Mouse (Mus musculus): ENCODE results near the gene Ehbp1l1.
"Not testable (repeated sequence)": the region's sequence is repeated elsewhere in the genome, so short reads cannot be mapped to it uniquely, and the experiment has no call there.

Gene Ehbp1l1

GRCm38 (mm10) chr19:5704801-5705571 is 21.1 kb downstream of the Ehbp1l1 start:
- no peak for DNase-seq

GRCm38 (mm10) chr19:5704163-5704800 is 21.8 kb downstream of the Ehbp1l1 start, which contains the start of gene Kcnk7:
Gene Kcnk7, plus strand, starts transcription at chr19:5704367.
- no peak for DNase-seq

GRCm38 (mm10) chr19:5695849-5696462 is 30.2 kb downstream of the Ehbp1l1 start:
- no peak for DNase-seq

- no peak for DNase-seq
Measured at GRCm38 (mm10) chr19:5693801-5694200, 32.3 kb downstream of the Ehbp1l1 start.

- no peak for DNase-seq
Measured at GRCm38 (mm10) chr19:5692913-5693396, 33.2 kb downstream of the Ehbp1l1 start.

GRCm38 (mm10) chr19:5692086-5692912 is 33.8 kb downstream of the Ehbp1l1 start:
- DNase-seq: no peak

GRCm38 (mm10) chr19:5691601-5692000 is 34.5 kb downstream of the Ehbp1l1 start:
- DNase-seq: no peak

- peak; percentile 49 for DNase-seq
Measured at GRCm38 (mm10) chr19:5690343-5690735, 35.8 kb downstream of the Ehbp1l1 start.

GRCm38 (mm10) chr19:5689565-5690342 is 36.4 kb downstream of the Ehbp1l1 start:
- DNase-seq: peak; percentile 66

GRCm38 (mm10) chr19:5689088-5689428 is 37.1 kb downstream of the Ehbp1l1 start:
- DNase-seq: no peak

GRCm38 (mm10) chr19:5688200-5689087 is 37.7 kb downstream of the Ehbp1l1 start, which contains the start of the genes Map3k11 and Pcnx3:
Gene Map3k11, plus strand, starts transcription at chr19:5688742.
Gene Pcnx3, minus strand, starts transcription at chr19:5688908.
- peak; percentile 96 for DNase-seq

GRCm38 (mm10) chr19:5687738-5688137 is 38.4 kb downstream of the Ehbp1l1 start:
- DNase-seq: no peak

- not testable (repeated sequence) for DNase-seq
Measured at GRCm38 (mm10) chr19:5686954-5687353, 39.2 kb downstream of the Ehbp1l1 start.

- no peak for DNase-seq
Measured at GRCm38 (mm10) chr19:5686437-5686836, 39.7 kb downstream of the Ehbp1l1 start.

- no peak for DNase-seq
Measured at GRCm38 (mm10) chr19:5685861-5686260, 40.3 kb downstream of the Ehbp1l1 start.

GRCm38 (mm10) chr19:5685431-5685830 is 40.7 kb downstream of the Ehbp1l1 start:
- DNase-seq: no peak

- DNase-seq: no peak
Measured at GRCm38 (mm10) chr19:5684985-5685384, 41.1 kb downstream of the Ehbp1l1 start.

- no peak for DNase-seq
Measured at GRCm38 (mm10) chr19:5684236-5684635, 41.9 kb downstream of the Ehbp1l1 start.

- no peak for DNase-seq
Measured at GRCm38 (mm10) chr19:5680432-5680831, 45.7 kb downstream of the Ehbp1l1 start.

- DNase-seq: no peak
Measured at GRCm38 (mm10) chr19:5668372-5668771, 57.7 kb downstream of the Ehbp1l1 start.

- no peak for DNase-seq
Measured at GRCm38 (mm10) chr19:5666386-5666785, 59.7 kb downstream of the Ehbp1l1 start.
